In the genomic region with DNA sequence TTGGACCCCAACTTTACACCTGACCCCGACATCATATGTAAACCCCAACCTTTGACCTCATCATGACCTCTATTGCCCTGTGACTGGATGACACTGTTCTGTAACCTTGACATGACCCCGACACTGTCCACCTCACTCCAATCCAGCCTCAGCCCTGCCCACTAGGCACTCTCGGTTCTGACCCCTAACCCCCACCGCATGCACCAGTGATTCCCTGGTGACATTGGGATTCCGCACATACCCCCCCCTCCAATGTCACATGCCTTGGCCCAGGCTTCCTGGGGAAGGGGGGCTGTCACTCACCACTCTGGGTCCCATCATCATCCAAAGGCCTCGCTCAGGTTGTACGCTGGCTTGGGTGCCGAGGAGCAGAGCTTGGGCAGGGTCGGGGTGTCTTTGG, we compare ENCODE assay signal across 21 mouse cellular contexts. TPM values are rescaled to one million over a fixed set of nuclear protein-coding genes. Genes with fewer than 3 reads are reported as not detected.
DNase-seq lines count a peak whose midpoint lies in the region; ATAC-seq and TF ChIP-seq lines count a peak whose summit lies in the region.
"Had no signal": no experiment of that assay in that cellular context is flagged by ENCODE, and none has a peak within 500 bp of the region (broad histone marks: within the 10 kb centered on the region; RNA-seq: fewer than 3 reads in every experiment).

No protein-coding gene starts in this region.

- no peak overlapping the region for H3K9ac ChIP-seq in hindbrain, embryonic 12.5 days
- H3K9ac ChIP-seq in limb, embryonic 12.5 days (replicated peaks): no peak overlapping the region
- no peak overlapping the region for H3K9ac ChIP-seq in neural tube, embryonic 15.5 days (replicated peaks)
- H3K9ac ChIP-seq in liver, postnatal 0 days (replicated peaks): no peak overlapping the region
- H3K9ac ChIP-seq: forebrain, embryonic 13.5 days; kidney, embryonic 15.5 days; limb, embryonic 15.5 days; neural tube, embryonic 12.5 days had no signal

- no peak for TF ChIP-seq CTCF in liver, postnatal 0 days (IDR thresholded peaks at IDR 0.05; ENCODE audit: low read depth)

- H3K4me1 ChIP-seq in hindbrain, embryonic 12.5 days: no peaks in the 10 kb centered on the region
- H3K4me1 ChIP-seq in hindbrain, embryonic 10.5 days (replicated peaks): no peaks in the 10 kb centered on the region
- no peaks in the 10 kb centered on the region for H3K4me1 ChIP-seq in limb, embryonic 12.5 days (replicated peaks)
- H3K4me1 ChIP-seq in limb, embryonic 10.5 days: no peaks in the 10 kb centered on the region
- H3K4me1 ChIP-seq in neural tube, embryonic 15.5 days: no peaks in the 10 kb centered on the region
- H3K4me1 ChIP-seq in liver, postnatal 0 days (ENCODE audit: insufficient read depth): no peaks in the 10 kb centered on the region; the same call in 1 of the 2 replicates
- H3K4me1 ChIP-seq: forebrain, embryonic 13.5 days; kidney, embryonic 15.5 days; neural tube, embryonic 12.5 days had no signal

- H3K36me3 ChIP-seq in hindbrain, embryonic 12.5 days: no peaks in the 10 kb centered on the region
- no peaks in the 10 kb centered on the region for H3K36me3 ChIP-seq in hindbrain, embryonic 10.5 days
- no peaks in the 10 kb centered on the region for H3K36me3 ChIP-seq in limb, embryonic 12.5 days
- no peaks in the 10 kb centered on the region for H3K36me3 ChIP-seq in limb, embryonic 10.5 days
- no peaks in the 10 kb centered on the region for H3K36me3 ChIP-seq in neural tube, embryonic 15.5 days
- no peaks in the 10 kb centered on the region for H3K36me3 ChIP-seq in liver, postnatal 0 days (replicated peaks; ENCODE audit: insufficient read depth, low read length)
- H3K36me3 ChIP-seq: kidney, embryonic 15.5 days; limb, embryonic 15.5 days; neural tube, embryonic 12.5 days had no signal

- H3K4me3 ChIP-seq in hindbrain, embryonic 12.5 days: no peak overlapping the region
- no peak overlapping the region for H3K4me3 ChIP-seq in hindbrain, embryonic 10.5 days
- 0 out of 2 replicates have a peak overlapping the region, but pooled peaks have one; percentile 6 for H3K4me3 ChIP-seq in limb, embryonic 12.5 days (replicated peaks)
- H3K4me3 ChIP-seq in limb, embryonic 10.5 days: no peak overlapping the region
- H3K4me3 ChIP-seq in neural tube, embryonic 15.5 days (replicated peaks): no peak overlapping the region
- H3K4me3 ChIP-seq in liver, postnatal 0 days (ENCODE audit: low read depth, low read length): no peak overlapping the region

- DNase-seq in hindbrain, embryonic 10.5 days (ENCODE audit: low spot score): no peak
- no peak for DNase-seq in limb, embryonic 10.5 days (ENCODE audit: low spot score)
- no peak for DNase-seq in neural tube, embryonic 10.5 days (ENCODE audit: extremely low spot score, low spot score)
- DNase-seq in liver, postnatal 0 days: no peak
- no peak for DNase-seq in T-cell, adult 2 months (ENCODE audit: low spot score)
- DNase-seq: cerebellum, adult 8-10 months; lung, adult 18-20 months; thymus, postnatal 14 days had no signal

- 0 out of 2 replicates have a peak, but pooled peaks have one; percentile 29 for ATAC-seq in hindbrain, embryonic 12.5 days (ENCODE audit: low FRiP score)
- ATAC-seq in limb, embryonic 12.5 days (ENCODE audit: insufficient number of reproducible peaks, insufficient read depth, low FRiP score, low TSS enrichment, low read depth): no peak
- no peak for ATAC-seq in neural tube, embryonic 15.5 days (ENCODE audit: low FRiP score)
- ATAC-seq in liver, postnatal 0 days: 0 out of 2 replicates have a peak, but pooled peaks have one; percentile 13
- ATAC-seq: lung, postnatal 0 days had no signal

- no peak overlapping the region for H3K27ac ChIP-seq in hindbrain, embryonic 12.5 days
- H3K27ac ChIP-seq in hindbrain, embryonic 10.5 days: no peak overlapping the region
- no peak overlapping the region for H3K27ac ChIP-seq in limb, embryonic 12.5 days
- no peak overlapping the region for H3K27ac ChIP-seq in limb, embryonic 10.5 days
- no peak overlapping the region for H3K27ac ChIP-seq in neural tube, embryonic 15.5 days (replicated peaks)
- H3K27ac ChIP-seq in liver, postnatal 0 days (ENCODE audit: low read depth): no peak overlapping the region
- H3K27ac ChIP-seq: forebrain, embryonic 13.5 days; kidney, embryonic 15.5 days; limb, embryonic 15.5 days; neural tube, embryonic 12.5 days had no signal

- no peak for TF ChIP-seq EP300 in liver, postnatal 0 days (IDR thresholded peaks at IDR 0.05; ENCODE audit: low read depth)

- no peak overlapping the region for H3K4me2 ChIP-seq in hindbrain, embryonic 12.5 days (replicated peaks)
- no peak overlapping the region for H3K4me2 ChIP-seq in limb, embryonic 12.5 days
- H3K4me2 ChIP-seq in neural tube, embryonic 15.5 days: peak overlapping the region; percentile 54; the same call in 1 of the 2 replicates
- H3K4me2 ChIP-seq in liver, postnatal 0 days (ENCODE audit: low read depth, low read length): no peak overlapping the region

- H3K27me3 ChIP-seq in hindbrain, embryonic 12.5 days: no peaks in the 10 kb centered on the region
- H3K27me3 ChIP-seq in hindbrain, embryonic 10.5 days (ENCODE audit: insufficient read depth, poor library complexity, severe bottlenecking): no peaks in the 10 kb centered on the region
- no peaks in the 10 kb centered on the region for H3K27me3 ChIP-seq in limb, embryonic 12.5 days
- H3K27me3 ChIP-seq in limb, embryonic 10.5 days (ENCODE audit: low read depth, poor library complexity, severe bottlenecking): no peaks in the 10 kb centered on the region
- H3K27me3 ChIP-seq in neural tube, embryonic 15.5 days (replicated peaks): no peaks in the 10 kb centered on the region
- H3K27me3 ChIP-seq in liver, postnatal 0 days (ENCODE audit: insufficient read depth, low read length): no peaks in the 10 kb centered on the region
- H3K27me3 ChIP-seq: forebrain, embryonic 13.5 days; kidney, embryonic 15.5 days; limb, embryonic 15.5 days; neural tube, embryonic 12.5 days had no signal

- WGBS in hindbrain, embryonic 12.5 days: 94% methylated on average over 9 of the region's 9 CpGs
- 93% methylated on average over 9 of the region's 9 CpGs for WGBS in hindbrain, embryonic 10.5 days
- WGBS in limb, embryonic 12.5 days: 94% methylated on average over 9 of the region's 9 CpGs
- WGBS in limb, embryonic 10.5 days: 94% methylated on average over 9 of the region's 9 CpGs
- 94% methylated on average over 9 of the region's 9 CpGs for WGBS in neural tube, embryonic 15.5 days
- WGBS in liver, postnatal 0 days (ENCODE audit: insufficient replicate concordance): 82% methylated on average over 9 of the region's 9 CpGs

- H3K9me3 ChIP-seq in hindbrain, embryonic 12.5 days (replicated peaks): peaks cover 31% of the 10 kb centered on the region
- H3K9me3 ChIP-seq in hindbrain, embryonic 10.5 days: peaks cover 39% of the 10 kb centered on the region
- peaks cover 29% of the 10 kb centered on the region for H3K9me3 ChIP-seq in limb, embryonic 12.5 days
- peaks cover 10% of the 10 kb centered on the region; the same call in 1 of the 2 replicates for H3K9me3 ChIP-seq in limb, embryonic 10.5 days (replicated peaks)
- peaks cover 15% of the 10 kb centered on the region; the same call in 1 of the 2 replicates for H3K9me3 ChIP-seq in neural tube, embryonic 15.5 days (replicated peaks)
- H3K9me3 ChIP-seq in liver, postnatal 0 days (ENCODE audit: low read length): no peaks in the 10 kb centered on the region
- H3K9me3 ChIP-seq: limb, embryonic 15.5 days had no signal

RNA-seq across cellular contexts. Expression of gene Zfp369, which starts 33.2 kb away (rescaled TPM):
- polyA plus RNA-seq in hindbrain, embryonic 12.5 days (2016; fragmentation: Nextera tagmentation; extraction: Ambion mirVana): 23.3 TPM in 2 replicates
- polyA plus RNA-seq in hindbrain, embryonic 10.5 days (2016; fragmentation: Nextera tagmentation; extraction: Ambion mirVana): 13.7 and 14.7 TPM in 2 replicates
- 19.4 and 20.5 TPM in 2 replicates for polyA plus RNA-seq in limb, embryonic 12.5 days (2016; fragmentation: Nextera tagmentation; extraction: Ambion mirVana)
- 12.7 and 16.6 TPM in 2 replicates for polyA plus RNA-seq in limb, embryonic 10.5 days (2016; fragmentation: Nextera tagmentation; extraction: Ambion mirVana)
- polyA plus RNA-seq in neural tube, embryonic 15.5 days (2015; fragmentation: Nextera tagmentation; extraction: Ambion mirVana): 11.4 and 13.7 TPM in 2 replicates
- 2.5 and 2.7 TPM in 2 replicates for polyA plus RNA-seq in liver, postnatal 0 days (2015; fragmentation: Nextera tagmentation; extraction: Ambion mirVana)

RNA-seq across cellular contexts. Expression of gene Gm10775, which starts 52.5 kb away (rescaled TPM):
- polyA plus RNA-seq in hindbrain, embryonic 12.5 days (2016; fragmentation: Nextera tagmentation; extraction: Ambion mirVana): not detected in 2 replicates
- polyA plus RNA-seq in hindbrain, embryonic 10.5 days (2016; fragmentation: Nextera tagmentation; extraction: Ambion mirVana): not detected in 2 replicates
- not detected in 2 replicates for polyA plus RNA-seq in limb, embryonic 12.5 days (2016; fragmentation: Nextera tagmentation; extraction: Ambion mirVana)
- polyA plus RNA-seq in limb, embryonic 10.5 days (2016; fragmentation: Nextera tagmentation; extraction: Ambion mirVana): not detected in 2 replicates
- 0.20 and 0.40 TPM in 2 replicates for polyA plus RNA-seq in neural tube, embryonic 15.5 days (2015; fragmentation: Nextera tagmentation; extraction: Ambion mirVana)
- polyA plus RNA-seq in liver, postnatal 0 days (2015; fragmentation: Nextera tagmentation; extraction: Ambion mirVana): not detected in 2 replicates
- polyA plus RNA-seq: embryonic facial prominence, embryonic 11.5 days; forebrain, embryonic 13.5 days; gonadal fat pad, adult 2 months; heart, embryonic 14.5 days; intestine, postnatal 0 days; kidney, embryonic 15.5 days; limb, embryonic 15.5 days; lung, postnatal 0 days; neural tube, embryonic 12.5 days; spleen, adult 2 months had no signal

Comparison
In these comparisons a context has a peak if more than half of its experiments do, and no peak if none do; other contexts are left out.
1. ATAC-seq: peak in hindbrain, embryonic 12.5 days (single experiment) and liver, postnatal 0 days (single experiment); none in limb, embryonic 12.5 days (single experiment) and neural tube, embryonic 15.5 days (single experiment).